Mouse (Mus musculus) hindbrain, embryonic 15.5 days (tissue): ENCODE results near the gene Mgat4b. TPM values are rescaled to one million over a fixed set of nuclear protein-coding genes. Genes with fewer than 3 reads are reported as not detected.
A peak's percentile ranks its signal among the peaks of the same experiment; 100 is the strongest.

ENCODE experiments used
- ATAC-seq: fragments of 200-750 bp; cut with Nextera tagmentation; 2 replicates; pipeline ENCODE4 v1.8.0; 2017; ENCODE audit warnings: low read depth, moderate number of reproducible peaks, moderate TSS enrichment; ENCODE audit not compliant: low FRiP score
- H3K27ac ChIP-seq: fragments of 300-500 bp; sonication (generic); replicated peaks from 2 replicates; pipeline ENCODE4 v1.5.1; 2015; ENCODE audit warnings: mild to moderate bottlenecking, inconsistent platforms
- H3K27me3 ChIP-seq: fragments of 300-500 bp; sonication (generic); 2 replicates; pipeline ENCODE4 v1.6.1; 2015; ENCODE audit warnings: control low read depth, inconsistent platforms
- H3K36me3 ChIP-seq: fragments of 300-500 bp; sonication (generic); 2 replicates; pipeline ENCODE4 v1.6.1; 2015; ENCODE audit warnings: control low read depth, inconsistent platforms
- H3K4me1 ChIP-seq: fragments of 300-500 bp; sonication (generic); replicated peaks from 2 replicates; pipeline ENCODE4 v1.6.1; 2015; ENCODE audit warnings: control low read depth, inconsistent platforms
- H3K4me2 ChIP-seq: fragments of 300-500 bp; sonication (generic); 2 replicates; pipeline ENCODE4 v1.6.1; 2015; ENCODE audit warnings: moderate library complexity, mild to moderate bottlenecking, inconsistent platforms
- H3K4me3 ChIP-seq: fragments of 300-500 bp; sonication (generic); 2 replicates; pipeline ENCODE4 v1.5.1; 2015; ENCODE audit warnings: mild to moderate bottlenecking, inconsistent platforms
- H3K9ac ChIP-seq: fragments of 300-500 bp; sonication (generic); 2 replicates; pipeline ENCODE4 v1.6.1; 2015; ENCODE audit warnings: inconsistent platforms
- H3K9me3 ChIP-seq: fragments of 300-500 bp; sonication (generic); 2 replicates; pipeline ENCODE4 v1.6.1; 2016; ENCODE audit warnings: control low read depth, inconsistent platforms
- WGBS: fragments of 180-500 bp; shearing (Covaris S2); methylation state at CpG from one replicate; pipeline ENCODE4 v1.1.7; 2015; 5-methylcytosine and 5-hydroxymethylcytosine counted together
- polyA plus RNA-seq: library from polyadenylated mRNA; unstranded; fragments of >200 nt; fragmentation: Nextera tagmentation; extraction: Ambion mirVana; gene quantifications from 2 replicates; pipeline ENCODE4 v1.2.1, GENCODE M21; 2015

Gene Mgat4b
- polyA plus RNA-seq, 1 experiment from 2014 or later = 69.2 TPM

DNA sequence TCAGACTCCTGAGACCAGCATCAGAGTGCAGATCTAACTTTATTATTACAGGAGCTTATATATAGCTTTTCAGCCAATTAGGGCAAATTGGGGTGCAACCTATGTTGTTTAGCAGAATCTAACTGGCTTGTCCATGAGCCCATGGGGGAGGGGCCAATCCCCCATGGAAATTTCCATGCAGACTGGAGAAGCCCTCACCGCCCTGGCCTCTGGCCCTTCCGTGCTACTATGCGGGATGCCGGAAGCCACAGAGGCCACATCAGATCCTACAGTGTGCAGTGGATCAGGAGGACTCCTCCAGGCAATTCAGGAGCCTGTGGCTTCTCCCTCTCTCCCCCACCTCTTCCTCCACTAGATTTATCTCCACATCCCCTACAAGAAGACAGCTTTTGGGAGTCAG, 7.1 kb downstream of the Mgat4b start:
- Histone ChIP-seq H3K4me2 (no peak overlapping the region), H3K36me3 (no peaks in the 10 kb centered on the region), H3K4me3 (no peak overlapping the region), H3K4me1 (peaks cover 29% of the 10 kb centered on the region), H3K9me3 (no peaks in the 10 kb centered on the region), H3K27me3 (no peaks in the 10 kb centered on the region), H3K9ac (no peak overlapping the region), H3K27ac (no peak overlapping the region)
- no peak for ATAC-seq
- WGBS = 60% methylated on average over 4 of the region's 4 CpGs

DNA sequence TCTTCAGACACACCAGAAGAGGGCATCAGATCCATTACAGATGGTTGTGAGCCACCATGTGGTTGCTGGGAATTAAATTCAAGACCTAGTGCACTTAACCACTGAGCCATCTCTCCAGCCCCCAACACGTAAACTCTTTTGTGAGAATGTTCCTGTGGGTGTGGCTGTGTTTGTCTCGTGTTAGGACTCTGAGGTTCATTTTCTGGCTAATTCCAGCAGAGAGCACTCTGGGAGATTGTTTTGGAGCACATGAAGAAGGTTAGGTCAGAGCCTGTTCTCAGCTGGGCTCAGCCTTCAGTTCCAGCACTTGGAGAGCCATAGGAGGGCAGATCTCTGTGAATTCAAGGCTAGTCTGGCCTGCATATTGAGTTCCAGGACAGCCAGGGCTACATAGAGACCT, 9.1 kb downstream of the Mgat4b start:
- no peak overlapping the region for H3K27ac ChIP-seq
- no peaks in the 10 kb centered on the region for H3K36me3 ChIP-seq
- 53% methylated on average over 2 of the region's 2 CpGs for WGBS
- no peak overlapping the region for H3K9ac ChIP-seq
- ATAC-seq = no peak
- no peak overlapping the region for H3K4me3 ChIP-seq
- no peaks in the 10 kb centered on the region for H3K27me3 ChIP-seq
- H3K4me1 ChIP-seq = peaks cover 38% of the 10 kb centered on the region
- no peak overlapping the region for H3K4me2 ChIP-seq
- no peaks in the 10 kb centered on the region for H3K9me3 ChIP-seq

DNA sequence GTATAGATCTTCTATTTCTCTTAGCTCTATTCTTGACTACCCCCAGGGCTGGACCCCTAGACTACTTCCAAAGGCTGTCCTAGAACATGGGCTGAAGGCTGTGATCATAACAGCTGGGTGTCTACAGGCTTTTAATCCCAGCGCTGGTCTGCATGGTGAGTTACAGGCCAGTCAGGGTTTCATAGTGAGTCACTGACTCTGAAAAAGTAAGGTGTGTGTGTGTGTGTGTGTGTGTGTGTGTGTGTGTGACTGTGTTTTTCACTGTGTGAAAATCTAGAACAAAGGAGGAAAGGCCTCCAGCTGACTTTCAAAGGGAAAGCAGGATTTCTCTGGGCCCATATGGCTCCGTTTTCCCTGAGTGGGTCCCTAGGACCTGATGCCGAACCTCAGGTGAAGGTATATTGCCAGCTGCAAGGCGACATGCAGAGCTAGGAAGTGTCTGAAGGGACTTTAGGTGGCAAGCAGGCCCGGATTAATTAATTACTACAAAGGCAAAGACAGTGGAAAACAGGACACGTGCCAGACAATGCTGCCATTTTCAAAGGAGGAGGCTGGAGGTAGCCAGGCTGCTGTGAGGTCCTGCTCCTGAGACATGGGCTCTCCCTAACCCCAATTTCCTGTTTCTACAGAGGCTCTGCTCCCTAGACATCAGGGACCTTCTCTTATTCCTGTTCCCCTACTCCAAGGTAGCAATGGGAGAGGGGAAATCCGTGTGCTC, 12.0 kb downstream of the Mgat4b start:
- H3K4me3 ChIP-seq = peak overlapping the region; percentile 9; the same call in 1 of the 2 replicates
- H3K4me1 ChIP-seq = peaks cover 48% of the 10 kb centered on the region
- peak overlapping the region; percentile 95 for H3K4me2 ChIP-seq
- WGBS = 47% methylated on average over 7 of the region's 7 CpGs
- H3K27ac ChIP-seq = 0 out of 2 replicates have a peak overlapping the region, but pooled peaks have one; percentile 22
- no peaks in the 10 kb centered on the region for H3K27me3 ChIP-seq
- H3K36me3 ChIP-seq = 0 out of 2 replicates have a peak, but pooled peaks cover under 1% of the 10 kb centered on the region
- no peak for ATAC-seq
- H3K9me3 ChIP-seq = no peaks in the 10 kb centered on the region
- no peak overlapping the region for H3K9ac ChIP-seq

DNA sequence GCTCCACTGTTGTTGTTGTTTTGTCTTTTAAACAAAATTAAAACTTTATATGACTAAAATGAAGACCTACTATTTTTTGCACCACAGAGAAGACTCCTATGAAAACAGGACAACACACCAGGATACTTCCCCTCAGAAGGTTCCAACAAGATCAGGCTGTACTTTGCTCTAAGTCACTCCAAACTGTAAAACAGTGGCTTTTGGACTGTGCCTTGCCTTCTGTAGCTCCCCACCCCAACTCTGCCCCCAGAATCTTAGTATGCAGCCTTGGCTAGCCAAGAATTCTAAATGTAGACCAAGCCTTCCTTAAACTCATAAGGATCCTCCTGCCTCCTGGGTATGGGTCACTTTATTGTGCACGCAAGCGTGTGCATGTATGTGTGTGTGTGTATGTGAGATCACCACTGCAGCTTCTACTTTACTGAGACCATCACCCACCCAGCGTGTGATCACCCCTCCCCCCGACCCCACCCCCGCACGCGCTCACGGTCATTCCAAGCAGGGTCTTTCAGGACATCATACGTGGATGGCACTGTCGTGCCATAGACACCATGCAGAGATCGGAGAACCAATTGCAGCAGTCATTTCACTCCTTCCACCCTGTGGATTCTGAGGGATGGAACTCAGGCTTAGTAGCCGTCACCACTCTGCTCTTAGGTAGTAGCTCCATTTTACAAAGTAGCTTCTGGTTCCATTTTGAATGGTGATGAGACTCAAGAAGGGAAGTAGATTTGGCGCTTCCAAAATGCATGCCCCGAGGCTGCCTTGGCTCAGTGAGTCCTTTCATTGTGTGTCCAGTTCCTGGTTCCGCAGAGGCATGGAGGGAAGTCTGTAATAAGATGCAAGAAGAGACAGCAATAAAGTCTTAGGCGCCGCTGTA, 13.3 kb downstream of the Mgat4b start:
- peak overlapping the region; percentile 95 for H3K4me2 ChIP-seq
- H3K4me3 ChIP-seq = peak overlapping the region; percentile 96
- H3K36me3 ChIP-seq = 0 out of 2 replicates have a peak, but pooled peaks cover 3% of the 10 kb centered on the region
- no peaks in the 10 kb centered on the region for H3K27me3 ChIP-seq
- H3K4me1 ChIP-seq = peaks cover 51% of the 10 kb centered on the region
- 2% methylated on average over 17 of the region's 17 CpGs for WGBS
- peak; percentile 13 for ATAC-seq
- peak overlapping the region; percentile 100 for H3K9ac ChIP-seq
- H3K27ac ChIP-seq = peak overlapping the region; percentile 91
- H3K9me3 ChIP-seq = no peaks in the 10 kb centered on the region

DNA sequence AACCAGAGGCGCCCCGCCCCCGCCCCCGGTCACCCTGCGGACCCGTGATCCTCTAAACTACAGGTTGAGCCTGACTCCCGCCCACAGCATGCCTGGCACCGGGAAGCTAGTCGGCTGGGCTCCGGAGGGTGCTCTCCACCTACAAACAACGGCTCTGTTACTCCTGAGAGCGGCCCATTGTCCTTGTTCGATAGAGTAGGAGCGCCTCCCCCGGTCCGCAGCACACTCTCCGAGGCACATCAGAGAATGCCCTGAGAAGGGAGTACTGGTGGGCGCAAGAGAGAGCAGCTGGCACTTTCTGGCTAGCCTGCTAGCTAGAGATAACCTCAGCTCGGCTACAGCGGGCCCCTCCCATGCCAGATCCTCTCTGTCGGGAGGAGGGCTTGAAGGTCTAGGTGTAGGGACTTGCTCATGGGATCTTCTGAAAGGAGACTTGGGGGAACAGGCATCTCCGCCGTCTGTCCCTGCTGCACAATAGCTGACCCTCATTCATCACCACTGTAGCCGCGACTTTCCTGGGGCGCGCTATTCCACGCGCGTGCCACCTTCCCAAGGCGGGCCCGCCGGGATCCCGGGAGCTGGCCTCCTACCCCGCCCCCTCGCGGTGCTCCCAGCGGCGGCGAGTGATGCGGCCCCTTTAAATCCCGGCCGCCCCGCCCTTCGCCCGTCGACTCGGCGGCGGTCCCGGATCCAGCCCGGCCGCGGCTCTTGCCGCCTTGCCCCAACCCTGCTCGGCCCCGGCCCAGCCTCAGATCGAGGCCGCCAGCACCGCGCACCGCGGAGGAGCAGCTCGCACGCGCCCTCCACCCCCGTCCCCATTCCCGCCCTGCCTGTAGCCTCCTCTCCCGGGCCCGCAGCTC, 14.2 kb downstream of the Mgat4b start:
- Histone ChIP-seq H3K36me3 (0 out of 2 replicates have a peak, but pooled peaks cover 3% of the 10 kb centered on the region), H3K27ac (peak overlapping the region; percentile 91), H3K4me1 (peaks cover 58% of the 10 kb centered on the region), H3K4me3 (peak overlapping the region; percentile 96), H3K27me3 (no peaks in the 10 kb centered on the region), H3K4me2 (peak overlapping the region; percentile 95), H3K9me3 (no peaks in the 10 kb centered on the region), H3K9ac (peak overlapping the region; percentile 100)
- under 1% methylated on average over 57 of the region's 70 CpGs for WGBS
- ATAC-seq = peak; percentile 76

DNA sequence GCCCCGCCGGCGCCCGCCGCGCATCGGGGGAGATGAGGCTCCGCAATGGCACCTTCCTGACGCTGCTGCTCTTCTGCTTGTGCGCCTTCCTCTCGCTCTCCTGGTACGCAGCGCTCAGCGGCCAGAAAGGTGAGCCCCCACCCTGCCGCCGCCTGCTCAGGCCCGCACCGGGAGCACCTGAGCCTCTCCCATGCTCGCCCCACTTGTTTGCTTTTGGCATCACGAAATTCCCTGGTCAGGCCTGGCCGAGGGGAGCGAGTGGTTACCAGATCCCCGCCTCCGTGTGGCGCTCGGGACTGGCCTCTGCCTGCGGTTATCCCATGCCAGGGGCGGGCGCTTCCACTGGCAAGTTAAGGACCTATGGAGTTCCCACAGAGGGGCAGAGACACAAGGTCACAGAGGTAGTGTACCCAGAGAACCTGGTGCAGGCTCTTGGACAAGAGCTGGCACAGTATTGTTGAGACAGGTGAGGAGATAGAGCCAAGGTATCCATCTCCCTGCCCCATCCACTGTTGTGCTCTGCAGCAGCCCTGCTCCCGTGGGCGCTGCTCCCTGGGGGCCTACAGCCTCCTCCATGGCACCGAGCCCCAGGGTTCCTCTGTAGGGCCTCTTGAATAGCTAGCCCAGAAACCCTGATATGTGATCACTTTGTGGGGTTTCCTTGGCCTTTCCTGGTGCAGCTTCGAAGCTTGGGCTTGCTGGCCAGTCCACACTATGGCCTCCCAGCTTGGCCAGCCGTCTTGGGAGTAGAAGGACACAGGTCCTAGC, 15.1 kb downstream of the Mgat4b start:
- H3K36me3 ChIP-seq = 0 out of 2 replicates have a peak, but pooled peaks cover 3% of the 10 kb centered on the region
- WGBS = 3% methylated on average over 34 of the region's 34 CpGs
- H3K9me3 ChIP-seq = no peaks in the 10 kb centered on the region
- peaks cover 61% of the 10 kb centered on the region for H3K4me1 ChIP-seq
- peak overlapping the region; percentile 96 for H3K4me3 ChIP-seq
- no peaks in the 10 kb centered on the region for H3K27me3 ChIP-seq
- peak overlapping the region; percentile 91 for H3K27ac ChIP-seq
- H3K9ac ChIP-seq = peak overlapping the region; percentile 100
- ATAC-seq = peak; percentile 39
- peak overlapping the region; percentile 95 for H3K4me2 ChIP-seq

DNA sequence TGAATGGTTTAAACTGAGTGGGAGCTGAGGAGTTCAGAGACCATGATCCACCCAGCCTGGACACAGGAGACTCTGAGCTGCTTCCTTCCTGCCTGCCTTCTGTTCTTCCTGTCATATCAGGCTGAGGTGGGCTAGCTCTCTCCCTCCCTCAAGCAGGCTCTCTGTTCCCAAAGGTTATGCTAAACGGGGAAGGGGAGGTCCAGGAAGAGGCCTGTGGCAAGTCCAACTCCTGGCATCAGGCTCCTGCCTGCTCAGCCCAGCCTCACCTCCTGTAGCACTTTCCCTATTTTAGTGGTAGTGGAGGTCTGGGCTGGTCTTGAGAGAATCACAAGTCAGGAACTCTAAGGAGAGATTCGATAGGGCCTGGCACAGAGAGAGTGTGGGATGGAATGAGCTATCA, 15.7 kb downstream of the Mgat4b start:
- 0 out of 2 replicates have a peak, but pooled peaks cover 6% of the 10 kb centered on the region for H3K36me3 ChIP-seq
- peak overlapping the region; percentile 91; the same call in 1 of the 2 replicates for H3K27ac ChIP-seq
- no peaks in the 10 kb centered on the region for H3K27me3 ChIP-seq
- H3K4me1 ChIP-seq = peaks cover 65% of the 10 kb centered on the region
- WGBS = 39% methylated on average over 2 of the region's 2 CpGs
- H3K9ac ChIP-seq = peak overlapping the region; percentile 100
- H3K4me2 ChIP-seq = peak overlapping the region; percentile 95
- peak overlapping the region; percentile 96 for H3K4me3 ChIP-seq
- no peak for ATAC-seq
- no peaks in the 10 kb centered on the region for H3K9me3 ChIP-seq

DNA sequence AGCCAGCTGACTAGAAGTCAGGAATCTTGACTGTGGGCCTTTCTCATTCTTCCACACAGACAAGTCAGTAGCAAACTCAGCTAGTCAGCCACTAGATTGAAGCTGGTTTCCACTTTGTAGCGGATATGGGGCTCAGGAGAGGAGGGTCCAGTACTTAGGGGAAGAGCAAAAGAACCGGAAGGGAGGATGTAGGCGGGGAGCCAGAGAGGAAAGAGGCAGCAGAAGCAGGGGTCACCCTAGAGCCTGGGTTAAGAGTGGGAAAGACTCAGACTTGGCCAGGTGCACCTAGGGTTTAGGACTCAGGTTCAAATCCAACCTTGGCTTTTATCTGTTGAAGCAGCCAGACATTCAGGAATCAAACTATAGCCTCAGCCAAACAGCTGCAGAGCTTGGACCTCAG, 16.5 kb downstream of the Mgat4b start:
- H3K27ac ChIP-seq = no peak overlapping the region
- H3K9me3 ChIP-seq = no peaks in the 10 kb centered on the region
- H3K4me2 ChIP-seq = peak overlapping the region; percentile 95
- WGBS = 78% methylated on average over 3 of the region's 3 CpGs
- H3K36me3 ChIP-seq = peaks cover 12% of the 10 kb centered on the region
- H3K9ac ChIP-seq = peak overlapping the region; percentile 100; the same call in 1 of the 2 replicates
- no peaks in the 10 kb centered on the region for H3K27me3 ChIP-seq
- H3K4me1 ChIP-seq = peaks cover 65% of the 10 kb centered on the region
- H3K4me3 ChIP-seq = peak overlapping the region; percentile 96
- no peak for ATAC-seq

DNA sequence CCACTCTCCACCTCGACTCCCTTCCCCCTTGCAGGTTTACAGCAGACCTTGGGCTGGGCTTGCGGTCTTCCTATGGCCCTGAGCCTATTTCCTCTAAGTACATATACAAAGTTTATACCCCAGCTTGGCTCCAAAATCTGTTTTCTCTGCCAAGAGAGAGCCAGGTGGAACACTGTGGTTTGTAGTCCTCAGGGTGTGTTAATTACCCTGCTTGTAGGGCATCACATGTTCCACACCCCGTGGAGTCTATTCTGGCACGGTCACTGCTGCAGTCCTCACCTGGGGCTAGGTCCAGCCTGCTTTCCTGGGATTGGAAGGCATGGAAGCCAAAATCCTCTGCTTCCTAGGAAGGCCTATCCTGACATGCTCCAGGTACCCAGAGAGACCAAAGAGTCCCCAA, 17.0 kb downstream of the Mgat4b start:
- H3K36me3 ChIP-seq = peaks cover 17% of the 10 kb centered on the region
- peak overlapping the region; percentile 95 for H3K4me2 ChIP-seq
- H3K4me1 ChIP-seq = peaks cover 60% of the 10 kb centered on the region
- no peaks in the 10 kb centered on the region for H3K9me3 ChIP-seq
- no peak overlapping the region for H3K27ac ChIP-seq
- ATAC-seq = no peak
- no peak overlapping the region for H3K9ac ChIP-seq
- H3K4me3 ChIP-seq = no peak overlapping the region
- no peaks in the 10 kb centered on the region for H3K27me3 ChIP-seq
- 73% methylated on average over 4 of the region's 4 CpGs for WGBS

DNA sequence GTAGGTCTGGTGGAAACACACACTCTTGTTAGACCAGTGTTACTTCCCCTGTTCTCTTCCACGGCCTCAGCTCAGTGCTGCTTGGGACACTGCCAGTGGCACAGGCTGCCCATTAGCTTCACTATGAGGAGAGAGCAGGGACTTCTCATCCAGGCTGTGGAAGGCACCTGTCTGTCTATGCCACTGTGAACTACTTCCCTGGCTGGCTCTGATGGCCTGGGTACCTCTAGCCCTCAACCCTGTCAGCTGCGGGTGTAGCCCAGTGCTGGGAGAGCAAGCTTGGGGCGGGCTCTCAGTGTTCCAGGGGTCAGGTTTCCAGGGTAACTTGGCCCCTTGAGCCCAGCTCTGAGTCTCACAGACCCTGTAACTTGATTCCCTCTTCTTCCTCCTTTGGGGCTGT, 18.1 kb downstream of the Mgat4b start:
- Histone ChIP-seq H3K4me1 (peaks cover 49% of the 10 kb centered on the region), H3K9ac (no peak overlapping the region), H3K36me3 (peaks cover 27% of the 10 kb centered on the region), H3K4me2 (no peak overlapping the region), H3K27me3 (no peaks in the 10 kb centered on the region), H3K4me3 (no peak overlapping the region), H3K27ac (no peak overlapping the region), H3K9me3 (no peaks in the 10 kb centered on the region)
- no peak for ATAC-seq
- WGBS = 25% methylated on average over 3 of the region's 3 CpGs
